Mouse (Mus musculus) frontal cortex, adult 2 months (tissue): ENCODE data around the gene Taf4. TPM values are rescaled to one million over a fixed set of nuclear protein-coding genes. Genes with fewer than 3 reads are reported as not detected.

Experiments
- DNase-seq, 2 experiments: peaks; one replicate each; pipeline ENCODE4 v3.0.0; 2022; ENCODE audit warnings: low spot score in 1 of 2; ENCODE audit errors: extremely low spot score in 1 of 2
- polyA plus RNA-seq: library from polyadenylated mRNA; depleted of rRNA; stranded (reverse); fragments of >200 nt; gene quantifications from 2 replicates; pipeline ENCODE4 v1.2.3, GENCODE M21; 2012

Gene Taf4
- polyA plus RNA-seq, 1 experiment: 14.1 TPM

DNA sequence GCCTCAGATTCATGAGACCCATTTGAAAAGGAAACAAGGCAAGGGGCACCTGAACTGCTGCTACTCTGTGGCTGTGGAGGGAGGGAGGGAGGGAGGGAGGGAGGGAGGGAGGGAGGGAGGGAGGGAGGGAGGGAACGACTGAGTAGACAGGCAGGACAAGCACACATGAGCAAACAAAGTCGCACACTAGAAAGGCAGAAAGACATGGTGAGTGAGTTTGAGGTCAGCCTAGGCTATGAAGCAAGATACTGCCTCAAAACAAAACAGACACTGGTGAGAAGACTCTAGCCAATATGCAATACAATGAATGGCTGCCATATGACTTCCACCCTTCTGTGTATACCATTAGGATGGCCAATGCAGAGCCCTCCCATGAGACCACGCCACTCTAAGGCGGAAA lies 31.4 kb downstream of the Taf4 start:
- no peak for DNase-seq

GRCm38 (mm10) chr2:179941696-179942095 lies 34.8 kb downstream of the Taf4 start:
- DNase-seq: no peak

- no peak for DNase-seq
These were observed 39.4 kb downstream of the Taf4 start for GRCm38 (mm10) chr2:179937091-179937490.

- no peak for DNase-seq
These were observed 42.3 kb downstream of the Taf4 start for GRCm38 (mm10) chr2:179934165-179934564.

GRCm38 (mm10) chr2:179931741-179932140 lies 44.7 kb downstream of the Taf4 start:
- no peak for DNase-seq

DNA sequence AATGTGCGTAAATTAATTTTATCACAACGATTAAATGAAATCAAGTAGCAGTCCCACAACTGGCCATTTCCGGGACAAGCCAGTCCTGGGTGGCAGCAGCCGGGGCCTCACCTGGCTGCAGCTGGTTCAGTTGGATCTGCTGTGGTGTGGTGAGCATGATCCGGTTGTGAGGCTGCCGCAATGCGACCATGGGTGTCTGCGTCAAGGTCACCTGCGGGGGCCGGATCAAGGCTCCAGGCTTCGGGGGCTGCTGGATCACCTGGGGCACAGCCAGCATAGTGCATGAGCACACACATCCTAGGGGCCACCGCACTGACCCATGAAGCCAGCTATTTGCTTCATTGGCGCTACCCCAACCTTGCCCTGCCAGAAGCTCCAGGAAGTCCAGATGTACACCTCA lies 47.3 kb downstream of the Taf4 start:
- DNase-seq: no peak

DNA sequence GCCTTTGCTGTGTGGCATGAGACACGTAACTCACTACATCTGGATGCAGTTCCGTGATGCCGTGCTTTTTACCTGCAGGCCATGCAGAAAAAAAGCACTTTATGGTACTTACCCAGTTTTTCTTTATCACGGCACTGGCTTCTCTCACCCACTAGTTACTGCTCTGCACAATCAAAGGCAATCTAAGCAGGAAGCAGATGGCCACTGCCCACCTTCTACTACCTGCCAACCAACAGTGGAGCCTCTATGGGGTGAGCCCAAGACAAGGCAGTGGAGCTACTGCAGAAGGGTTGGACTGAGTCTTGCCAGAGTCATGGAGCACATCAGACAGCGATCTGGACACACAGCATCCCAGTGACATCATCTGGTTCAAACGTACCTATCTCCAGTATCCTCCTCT lies 52.4 kb downstream of the Taf4 start:
- peak in 1 of 2 experiments; percentile 24 for DNase-seq

- no peak for DNase-seq
These were observed 55.3 kb downstream of the Taf4 start for GRCm38 (mm10) chr2:179921021-179921653.

DNA sequence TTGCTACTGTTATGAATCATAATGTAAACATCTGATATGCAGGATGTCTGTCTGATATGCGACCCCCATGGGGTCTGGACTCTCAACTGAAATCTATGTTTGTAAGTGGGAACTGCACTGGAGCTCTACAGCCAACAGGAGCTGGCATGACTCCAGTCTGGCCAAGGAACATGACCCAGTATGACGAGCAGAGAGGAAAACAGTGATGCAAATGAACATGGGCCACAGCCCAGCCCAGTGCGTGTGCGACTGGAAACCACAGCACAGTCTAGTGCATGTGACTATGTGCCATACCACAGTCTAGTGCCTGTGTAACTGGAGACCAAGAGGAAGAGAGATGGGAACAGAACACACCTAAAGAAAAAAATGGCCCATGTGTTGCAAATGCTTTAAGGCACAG lies 56.4 kb downstream of the Taf4 start:
- no peak for DNase-seq

DNA sequence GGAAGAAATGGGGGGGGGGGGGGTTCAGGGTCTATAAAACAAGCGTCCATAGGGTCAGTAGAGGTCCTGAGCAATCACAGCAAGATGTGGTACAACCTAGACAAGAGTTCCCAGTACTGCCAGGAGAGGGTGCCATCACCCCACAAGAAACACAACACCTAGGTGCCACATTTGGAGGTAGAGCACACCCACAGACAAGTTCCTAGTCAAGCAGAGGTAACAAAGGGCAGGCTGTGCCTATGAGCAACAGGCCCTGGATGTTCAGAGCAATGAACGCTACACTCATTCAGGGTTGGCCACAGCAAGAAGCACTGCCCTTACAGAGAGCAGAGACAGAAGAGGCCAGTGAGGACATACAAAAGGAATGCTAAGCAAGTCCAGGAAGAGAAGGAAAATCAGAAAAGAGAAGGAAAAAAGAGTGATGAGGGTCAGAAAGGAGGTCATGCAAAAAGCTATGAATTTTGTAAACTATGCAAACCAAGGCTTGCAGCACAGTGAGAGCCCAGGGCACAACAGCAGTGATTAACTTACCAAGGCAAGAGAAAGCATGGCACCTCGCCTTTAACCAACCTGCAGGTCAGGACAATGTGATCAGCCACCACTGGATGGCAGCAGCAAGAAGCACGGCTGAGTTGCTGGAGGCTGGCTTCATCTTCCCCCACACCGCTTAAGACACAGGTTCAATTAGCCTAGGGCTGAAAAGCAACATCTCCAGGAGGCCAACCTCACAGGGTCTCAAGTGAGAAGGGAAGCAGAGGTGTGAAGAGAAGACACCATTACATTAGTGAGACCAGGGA lies 59.4 kb downstream of the Taf4 start:
- DNase-seq: peak; percentile 29 to 77

- DNase-seq: no peak
These were observed 62.2 kb downstream of the Taf4 start for GRCm38 (mm10) chr2:179914246-179914645.

DNA sequence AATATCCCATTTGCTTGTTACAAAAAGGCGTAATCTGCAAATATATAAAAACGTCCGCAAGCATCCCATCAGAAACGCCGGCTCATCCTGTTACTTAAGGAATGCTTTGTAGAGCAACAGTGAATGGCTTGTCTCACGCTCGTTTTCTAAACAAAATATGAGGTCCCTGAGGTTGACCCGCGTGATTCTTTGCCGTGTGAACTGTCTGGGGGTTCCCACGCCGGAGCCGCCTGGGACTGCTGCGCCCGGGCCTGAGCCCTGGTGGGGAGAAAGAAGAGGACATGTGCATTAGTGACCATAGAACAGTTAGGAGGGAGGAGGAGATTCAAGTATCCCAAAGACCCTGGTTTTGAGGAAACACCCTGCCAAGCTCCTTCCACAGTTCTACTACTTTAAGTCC lies 63.1 kb downstream of the Taf4 start:
- DNase-seq: no peak

GRCm38 (mm10) chr2:179912911-179913310 lies 63.5 kb downstream of the Taf4 start:
- no peak for DNase-seq

DNA sequence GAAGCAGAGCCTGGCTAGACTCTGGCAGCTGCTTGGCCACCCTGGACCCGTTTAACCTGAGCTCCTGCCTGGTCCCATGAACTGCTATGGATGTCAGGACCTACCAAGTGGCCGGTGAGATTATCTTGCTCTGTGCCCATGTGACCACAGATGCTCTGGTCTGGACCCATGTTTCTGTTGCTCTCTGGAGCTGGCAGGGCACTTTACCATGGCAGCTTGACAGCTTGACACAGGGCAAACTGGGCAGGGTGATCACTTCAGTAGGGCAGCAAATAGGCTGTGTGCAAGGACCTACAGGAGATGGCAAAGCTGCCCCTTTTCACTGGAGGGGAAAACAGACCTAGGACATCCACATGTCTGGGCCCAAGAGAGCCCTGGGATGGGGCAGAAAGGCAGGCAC lies 79.5 kb downstream of the Taf4 start:
- no peak for DNase-seq

- no peak for DNase-seq
These were observed 85.4 kb downstream of the Taf4 start for GRCm38 (mm10) chr2:179891048-179891447.

GRCm38 (mm10) chr2:179884561-179884960 lies 91.9 kb downstream of the Taf4 start:
- no peak for DNase-seq

GRCm38 (mm10) chr2:179877551-179878215 lies 98.8 kb downstream of the Taf4 start:
- DNase-seq: peak in 1 of 2 experiments; percentile 76

- peak in 1 of 2 experiments; percentile 87 for DNase-seq
These were observed 101.3 kb downstream of the Taf4 start for GRCm38 (mm10) chr2:179875147-179875546.

- DNase-seq: peak in 1 of 2 experiments; percentile 38
These were observed 103.1 kb downstream of the Taf4 start for GRCm38 (mm10) chr2:179873315-179873714.

DNA sequence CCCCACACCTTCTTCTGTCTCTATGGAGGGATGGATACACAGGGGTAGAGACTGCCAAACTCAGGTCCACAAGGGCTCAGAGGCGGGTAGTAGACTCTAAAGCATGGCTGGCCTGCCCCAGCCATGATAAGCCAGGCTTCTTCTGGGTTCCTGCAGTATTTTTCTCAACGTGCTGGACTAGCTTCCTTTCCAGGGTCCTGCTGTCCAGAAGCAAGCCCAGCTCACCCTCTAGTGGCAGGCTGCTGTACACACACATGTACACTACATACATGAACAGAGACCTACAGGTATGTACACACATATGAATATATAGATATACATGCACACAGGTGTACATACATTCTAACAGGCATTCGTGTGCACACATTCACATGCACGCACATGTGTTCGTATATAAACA lies 103.7 kb downstream of the Taf4 start:
- peak in 1 of 2 experiments; percentile 63 for DNase-seq

GRCm38 (mm10) chr2:179869871-179870270 lies 106.6 kb downstream of the Taf4 start:
- peak; percentile 39 to 51 for DNase-seq

GRCm38 (mm10) chr2:179867669-179868068 lies 108.8 kb downstream of the Taf4 start:
- no peak for DNase-seq
